Mouse (Mus musculus) lung, postnatal 0 days (tissue): ENCODE measurements around the gene Cabp7. TPM values are rescaled to one million over a fixed set of nuclear protein-coding genes. Genes with fewer than 3 reads are reported as not detected.

Experiments
- ATAC-seq: fragments of 200-750 bp; cut with Nextera tagmentation; 2 replicates; pipeline ENCODE4 v1.8.0; 2017; ENCODE audit warnings: moderate library complexity
- DNase-seq: peaks from one replicate; pipeline ENCODE4 v3.0.0-alpha.2; 2016; ENCODE audit warnings: low spot score
- H3K27ac ChIP-seq: fragments of 300-500 bp; sonication (generic); 2 replicates; pipeline ENCODE4 v1.5.1; 2014; ENCODE audit warnings: antibody characterized with exemption, mild to moderate bottlenecking, low read length, mixed read lengths
- H3K27me3 ChIP-seq: fragments of 300-500 bp; sonication (generic); replicated peaks from 2 replicates; pipeline ENCODE4 v1.6.1; 2014; ENCODE audit warnings: low read length, mixed read lengths; ENCODE audit not compliant: insufficient read depth
- H3K36me3 ChIP-seq: fragments of 300-500 bp; sonication (generic); 2 replicates; pipeline ENCODE4 v1.6.1; 2014; ENCODE audit warnings: low read length, mixed read lengths; ENCODE audit not compliant: insufficient read depth
- H3K4me1 ChIP-seq: fragments of 300-500 bp; sonication (generic); 2 replicates; pipeline ENCODE4 v1.6.1; 2014; ENCODE audit warnings: antibody characterized with exemption, low read depth, low read length, mixed read lengths; ENCODE audit not compliant: insufficient read depth
- H3K4me2 ChIP-seq: fragments of 300-500 bp; sonication (generic); replicated peaks from 2 replicates; pipeline ENCODE4 v1.6.1; 2014; ENCODE audit warnings: low read depth, mild to moderate bottlenecking, low read length, moderate library complexity, mixed read lengths
- H3K4me3 ChIP-seq: fragments of 300-500 bp; sonication (generic); 2 replicates; pipeline ENCODE4 v1.5.1; 2014; ENCODE audit warnings: low read depth, low read length
- H3K9ac ChIP-seq: fragments of 300-500 bp; sonication (generic); replicated peaks from 2 replicates; pipeline ENCODE4 v1.6.1; 2014; ENCODE audit warnings: low read depth, mild to moderate bottlenecking
- H3K9me3 ChIP-seq: fragments of 300-500 bp; sonication (generic); 2 replicates; pipeline ENCODE4 v1.6.1; 2016; ENCODE audit warnings: low read length, mixed read lengths
- CTCF ChIP-seq: IDR thresholded peaks from 2 replicates; pipeline ENCODE4 v1.5.1; 2016; ENCODE audit warnings: antibody characterized with exemption, mild to moderate bottlenecking
- EP300 ChIP-seq: IDR thresholded peaks from 2 replicates; pipeline ENCODE4 v1.6.1; 2016; ENCODE audit warnings: antibody characterized with exemption, mild to moderate bottlenecking, control low read depth
- WGBS: fragments of 180-500 bp; shearing (Covaris S2); extraction: QIAGEN DNeasy Blood & Tissue Kit; methylation state at CpG from one replicate; pipeline ENCODE4 v1.1.7; 2014; 5-methylcytosine and 5-hydroxymethylcytosine counted together
- polyA plus RNA-seq: library from polyadenylated mRNA; unstranded; fragments of >200 nt; fragmentation: Nextera tagmentation; extraction: Ambion mirVana; gene quantifications from 2 replicates; pipeline ENCODE4 v1.2.1, GENCODE M21; 2015

Gene Cabp7
- polyA plus RNA-seq, 1 experiment from 2014 or later = 0.14 TPM

GRCm38 (mm10) chr11:4730096-4730495, 16.5 kb downstream of the Cabp7 start:
- TF ChIP-seq EP300 (no peak), CTCF (no peak)
- peak; percentile 88 for ATAC-seq
- WGBS = 59% methylated on average over 6 of the region's 6 CpGs
- no peaks in the 10 kb centered on the region; the same call in 1 of the 2 replicates for H3K4me1 ChIP-seq
- H3K27me3 ChIP-seq = no peaks in the 10 kb centered on the region
- H3K9ac ChIP-seq = no peak overlapping the region
- H3K27ac ChIP-seq = no peak overlapping the region
- no peaks in the 10 kb centered on the region for H3K9me3 ChIP-seq
- no peak overlapping the region for H3K4me2 ChIP-seq
- DNase-seq = peak; percentile 66
- no peak overlapping the region for H3K4me3 ChIP-seq
- no peaks in the 10 kb centered on the region; the same call in 1 of the 2 replicates for H3K36me3 ChIP-seq

GRCm38 (mm10) chr11:4729603-4730002, 17.0 kb downstream of the Cabp7 start:
- no peak overlapping the region for H3K4me2 ChIP-seq
- no peak overlapping the region for H3K27ac ChIP-seq
- TF ChIP-seq CTCF = no peak
- TF ChIP-seq EP300 = no peak
- no peak overlapping the region for H3K4me3 ChIP-seq
- H3K4me1 ChIP-seq = no peaks in the 10 kb centered on the region; the same call in 1 of the 2 replicates
- ATAC-seq (peak; percentile 63), DNase-seq (peak; percentile 58)
- 13% methylated on average over 12 of the region's 12 CpGs for WGBS
- H3K9me3 ChIP-seq = no peaks in the 10 kb centered on the region
- H3K9ac ChIP-seq = no peak overlapping the region
- H3K27me3 ChIP-seq = no peaks in the 10 kb centered on the region
- H3K36me3 ChIP-seq = no peaks in the 10 kb centered on the region; the same call in 1 of the 2 replicates

GRCm38 (mm10) chr11:4721728-4722127, 24.9 kb downstream of the Cabp7 start:
- TF ChIP-seq EP300 (no peak), CTCF (no peak)
- WGBS = 78% methylated on average over 8 of the region's 8 CpGs

GRCm38 (mm10) chr11:4720900-4721580, 25.5 kb downstream of the Cabp7 start:
- Histone ChIP-seq H3K27ac (no peak overlapping the region), H3K36me3 (no peaks in the 10 kb centered on the region), H3K9me3 (no peaks in the 10 kb centered on the region), H3K4me1 (no peaks in the 10 kb centered on the region), H3K9ac (no peak overlapping the region), H3K4me2 (no peak overlapping the region), H3K4me3 (no peak overlapping the region), H3K27me3 (no peaks in the 10 kb centered on the region)
- ATAC-seq (peak; percentile 72), DNase-seq (peak; percentile 65)
- TF ChIP-seq CTCF (no peak), EP300 (no peak)
- whole genome bisulfite sequencing = 46% methylated on average over 7 of the region's 7 CpGs

More at GRCm38 (mm10) chr11:4721728-4722127, 24.9 kb downstream of the Cabp7 start:
- H3K9ac ChIP-seq = no peak overlapping the region
- no peak overlapping the region for H3K4me3 ChIP-seq
- ATAC-seq (no peak), DNase-seq (no peak)
- H3K9me3 ChIP-seq = no peaks in the 10 kb centered on the region
- H3K36me3 ChIP-seq = no peaks in the 10 kb centered on the region
- no peak overlapping the region for H3K27ac ChIP-seq
- no peaks in the 10 kb centered on the region for H3K27me3 ChIP-seq
- H3K4me1 ChIP-seq = no peaks in the 10 kb centered on the region
- no peak overlapping the region for H3K4me2 ChIP-seq

- H3K27me3 ChIP-seq = no peaks in the 10 kb centered on the region
- WGBS = 62% methylated on average over 11 of the region's 11 CpGs
Observed at GRCm38 (mm10) chr11:4720393-4720792, 26.2 kb downstream of the Cabp7 start.

GRCm38 (mm10) chr11:4719961-4720360, 26.6 kb downstream of the Cabp7 start:
- H3K4me1 ChIP-seq = no peaks in the 10 kb centered on the region
- H3K27ac ChIP-seq = no peak overlapping the region
- ATAC-seq (no peak), DNase-seq (no peak)
- H3K4me2 ChIP-seq = no peak overlapping the region
- H3K4me3 ChIP-seq = no peak overlapping the region
- TF ChIP-seq EP300 (no peak), CTCF (no peak)
- H3K36me3 ChIP-seq = no peaks in the 10 kb centered on the region
- 88% methylated on average over 9 of the region's 9 CpGs for WGBS
- H3K9me3 ChIP-seq = no peaks in the 10 kb centered on the region
- no peak overlapping the region for H3K9ac ChIP-seq
- H3K27me3 ChIP-seq = no peaks in the 10 kb centered on the region

More at GRCm38 (mm10) chr11:4720393-4720792, 26.2 kb downstream of the Cabp7 start:
- Histone ChIP-seq H3K4me2 (no peak overlapping the region), H3K9ac (no peak overlapping the region), H3K4me1 (no peaks in the 10 kb centered on the region), H3K27ac (no peak overlapping the region), H3K36me3 (no peaks in the 10 kb centered on the region), H3K9me3 (no peaks in the 10 kb centered on the region), H3K4me3 (no peak overlapping the region)
- no peak for ATAC-seq
- no peak for DNase-seq
- no peak for TF ChIP-seq CTCF
- no peak for TF ChIP-seq EP300
